Mouse (Mus musculus) embryonic facial prominence, embryonic 11.5 days (tissue): ENCODE results near the gene 1810062G17Rik. TPM values are rescaled to one million over a fixed set of nuclear protein-coding genes. Genes with fewer than 3 reads are reported as not detected.
A peak's percentile ranks its signal among the peaks of the same experiment; 100 is the strongest.

Experiments used
- ATAC-seq: fragments of 200-750 bp; cut with Nextera tagmentation; replicated peaks from 2 replicates; pipeline ENCODE4 v1.8.0; 2017; ENCODE audit warnings: low read depth; ENCODE audit not compliant: insufficient number of reproducible peaks, low FRiP score, low TSS enrichment
- DNase-seq: peaks from one replicate; pipeline ENCODE4 v3.0.0-alpha.2; 2015; ENCODE audit warnings: low spot score
- H3K27ac ChIP-seq: fragments of 300-500 bp; sonication (generic); replicated peaks from 2 replicates; pipeline ENCODE4 v1.5.1; 2014; ENCODE audit warnings: mild to moderate bottlenecking, low read depth, low read length, control low read depth
- H3K27me3 ChIP-seq: fragments of 300-500 bp; sonication (generic); 2 replicates; pipeline ENCODE4 v1.6.1; 2014; ENCODE audit warnings: mild to moderate bottlenecking, low read length, moderate library complexity, mixed read lengths; ENCODE audit not compliant: control insufficient read depth, insufficient read depth
- H3K36me3 ChIP-seq: fragments of 300-500 bp; sonication (generic); replicated peaks from 2 replicates; pipeline ENCODE4 v1.6.1; 2014; ENCODE audit warnings: low read depth, mild to moderate bottlenecking, low read length, moderate library complexity, mixed read lengths; ENCODE audit not compliant: control insufficient read depth, insufficient read depth
- H3K4me1 ChIP-seq: fragments of 300-500 bp; sonication (generic); 2 replicates; pipeline ENCODE4 v1.6.1; 2014; ENCODE audit warnings: low read length, mixed read lengths; ENCODE audit not compliant: control insufficient read depth, insufficient read depth
- H3K4me2 ChIP-seq: fragments of 300-500 bp; sonication (generic); 2 replicates; pipeline ENCODE4 v1.6.1; 2014; ENCODE audit warnings: low read depth, mild to moderate bottlenecking, control low read depth, low read length, moderate library complexity
- H3K4me3 ChIP-seq: fragments of 300-500 bp; sonication (generic); 2 replicates; pipeline ENCODE4 v1.5.1; 2014; ENCODE audit warnings: low read depth, low read length, control low read depth
- H3K9ac ChIP-seq: fragments of 300-500 bp; sonication (generic); replicated peaks from 2 replicates; pipeline ENCODE4 v1.6.1; 2014; ENCODE audit warnings: mild to moderate bottlenecking, control low read depth, low read length
- H3K9me3 ChIP-seq: fragments of 300-500 bp; sonication (generic); replicated peaks from 2 replicates; pipeline ENCODE4 v1.6.1; 2016; ENCODE audit warnings: mild to moderate bottlenecking, low read length, inconsistent platforms, mixed read lengths; ENCODE audit not compliant: control insufficient read depth
- WGBS: fragments of 180-500 bp; shearing (Covaris S2); extraction: QIAGEN DNeasy Blood & Tissue Kit; methylation state at CpG from one replicate; pipeline ENCODE4 v1.1.7; 2014; 5-methylcytosine and 5-hydroxymethylcytosine counted together
- polyA plus RNA-seq: library from polyadenylated mRNA; unstranded; fragments of >200 nt; fragmentation: Nextera tagmentation; extraction: Ambion mirVana; gene quantifications from 2 replicates; pipeline ENCODE4 v1.2.1, GENCODE M21; 2014

Gene 1810062G17Rik
- polyA plus RNA-seq, 1 experiment from 2014 or later = 0.39 TPM

DNA sequence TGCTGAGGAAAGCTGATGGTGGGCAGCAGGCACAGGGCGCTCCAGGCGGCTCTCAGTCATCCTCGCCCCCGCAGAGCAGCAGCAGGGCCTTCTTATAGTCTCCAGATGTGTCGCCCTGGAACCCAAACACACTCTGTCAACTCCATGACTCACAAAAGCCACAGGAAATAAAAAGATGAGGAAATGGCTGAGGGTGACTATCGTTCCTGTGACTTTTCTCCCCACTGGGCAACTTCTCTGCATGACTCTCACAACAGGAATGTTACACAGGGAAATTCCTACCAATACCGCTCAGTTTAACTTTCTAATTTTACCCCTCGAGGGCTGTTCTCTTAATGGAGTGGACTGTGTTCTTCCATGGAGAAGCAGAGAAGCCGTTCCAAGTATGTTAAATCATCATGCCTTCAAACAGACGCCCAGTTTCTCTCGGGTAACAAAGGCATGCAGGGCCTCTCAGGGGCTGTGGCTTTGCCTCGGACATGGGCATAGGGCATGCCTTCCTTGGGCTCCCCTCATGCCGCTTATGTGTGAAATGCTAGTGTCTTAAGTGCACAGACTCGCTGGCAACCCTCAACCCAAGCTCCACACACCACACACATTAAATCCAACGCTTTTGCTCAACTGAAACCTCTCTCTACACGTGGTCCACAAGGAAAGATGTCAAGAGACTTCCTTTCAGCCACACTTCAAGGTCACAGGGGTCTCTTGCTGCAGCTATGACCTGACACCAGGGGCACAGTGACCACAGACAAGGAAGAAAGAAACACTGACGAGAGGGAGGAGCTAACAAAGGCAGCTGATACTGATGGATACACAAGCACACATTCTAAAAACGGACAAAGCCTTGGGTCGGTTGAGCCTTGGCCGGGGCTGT lies 26.2 kb upstream of the 1810062G17Rik start:
- Histone ChIP-seq H3K9me3 (no peaks in the 10 kb centered on the region), H3K9ac (no peak overlapping the region), H3K27me3 (no peaks in the 10 kb centered on the region), H3K36me3 (no peaks in the 10 kb centered on the region), H3K27ac (no peak overlapping the region), H3K4me3 (no peak overlapping the region), H3K4me1 (no peaks in the 10 kb centered on the region), H3K4me2 (no peak overlapping the region)
- WGBS = 36% methylated on average over 20 of the region's 20 CpGs
- DNase-seq (peak; percentile 7), ATAC-seq (no peak)

DNA sequence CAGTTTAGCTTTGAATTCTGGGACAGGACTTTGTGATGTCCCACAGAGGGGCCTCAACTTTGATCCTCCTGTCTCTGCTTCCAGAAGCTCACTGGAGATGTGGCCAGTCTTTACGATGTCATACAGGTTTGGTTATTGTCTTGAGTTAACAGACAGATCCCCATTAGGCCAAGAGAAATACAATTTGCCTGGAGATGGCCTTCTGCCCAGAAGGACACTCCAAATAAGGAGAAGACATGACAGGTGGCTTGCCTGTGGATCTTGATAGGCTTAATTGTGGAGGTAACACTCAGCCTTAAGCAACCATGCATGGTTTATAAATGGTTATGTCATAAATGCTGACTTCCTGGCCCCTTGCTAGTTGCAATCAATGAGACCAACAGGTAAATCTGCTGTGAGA lies 23.2 kb upstream of the 1810062G17Rik start:
- no peaks in the 10 kb centered on the region for H3K27me3 ChIP-seq
- DNase-seq (no peak), ATAC-seq (no peak)
- H3K4me3 ChIP-seq = no peak overlapping the region
- H3K4me2 ChIP-seq = no peak overlapping the region
- H3K4me1 ChIP-seq = no peaks in the 10 kb centered on the region
- H3K9me3 ChIP-seq = no peaks in the 10 kb centered on the region
- WGBS = 96% methylated on average over 1 of the region's 1 CpGs
- H3K27ac ChIP-seq = no peak overlapping the region
- no peak overlapping the region for H3K9ac ChIP-seq
- H3K36me3 ChIP-seq = no peaks in the 10 kb centered on the region

DNA sequence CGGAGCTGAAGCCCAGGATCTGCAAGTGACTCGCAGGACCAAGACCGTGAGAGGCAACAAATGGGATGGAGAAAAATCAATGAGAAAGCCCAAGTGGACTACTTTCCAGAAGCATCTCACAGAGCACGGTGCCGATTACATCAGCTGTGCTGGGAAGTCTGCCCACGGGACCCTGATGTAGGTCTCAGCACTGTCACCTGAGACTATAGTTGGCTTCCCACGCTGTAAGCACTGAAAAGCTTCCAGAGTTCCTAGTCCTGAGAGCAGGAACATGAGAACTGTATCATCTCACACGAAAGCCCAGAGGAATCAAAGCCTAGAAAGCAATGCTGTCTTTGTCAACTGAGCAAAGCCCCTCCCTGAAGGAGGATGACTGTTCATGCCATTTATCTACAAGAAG lies 20.6 kb upstream of the 1810062G17Rik start:
- ATAC-seq (no peak), DNase-seq (no peak)
- H3K4me2 ChIP-seq = no peak overlapping the region
- H3K4me3 ChIP-seq = no peak overlapping the region
- no peaks in the 10 kb centered on the region for H3K36me3 ChIP-seq
- no peak overlapping the region for H3K27ac ChIP-seq
- WGBS = 87% methylated on average over 8 of the region's 8 CpGs
- H3K9ac ChIP-seq = no peak overlapping the region
- H3K4me1 ChIP-seq = no peaks in the 10 kb centered on the region
- no peaks in the 10 kb centered on the region for H3K9me3 ChIP-seq
- H3K27me3 ChIP-seq = no peaks in the 10 kb centered on the region

DNA sequence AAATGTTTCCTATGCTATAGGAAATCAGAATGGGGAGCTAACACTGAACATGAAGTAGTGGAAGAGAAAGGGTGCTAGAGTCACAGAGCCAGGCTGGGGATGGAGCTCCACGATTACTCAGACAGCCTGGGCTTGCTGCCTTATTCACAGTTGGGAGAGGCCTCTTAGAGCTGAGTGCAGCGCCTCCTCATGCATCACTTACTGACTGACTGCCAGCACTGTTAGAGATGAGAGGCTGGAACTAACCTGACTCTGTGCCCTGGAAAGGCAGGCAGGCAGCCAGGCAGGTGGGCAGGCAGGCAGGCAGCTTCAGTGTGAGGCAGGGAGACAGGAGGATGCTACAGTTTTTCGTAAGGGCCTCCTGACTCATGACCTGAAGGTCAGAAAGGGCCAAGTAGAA lies 20.2 kb upstream of the 1810062G17Rik start:
- Histone ChIP-seq H3K27ac (no peak overlapping the region), H3K27me3 (no peaks in the 10 kb centered on the region), H3K9me3 (no peaks in the 10 kb centered on the region), H3K36me3 (no peaks in the 10 kb centered on the region), H3K4me1 (no peaks in the 10 kb centered on the region), H3K9ac (no peak overlapping the region), H3K4me3 (no peak overlapping the region), H3K4me2 (no peak overlapping the region)
- no peak for ATAC-seq
- no peak for DNase-seq
- 81% methylated on average over 3 of the region's 3 CpGs for WGBS

DNA sequence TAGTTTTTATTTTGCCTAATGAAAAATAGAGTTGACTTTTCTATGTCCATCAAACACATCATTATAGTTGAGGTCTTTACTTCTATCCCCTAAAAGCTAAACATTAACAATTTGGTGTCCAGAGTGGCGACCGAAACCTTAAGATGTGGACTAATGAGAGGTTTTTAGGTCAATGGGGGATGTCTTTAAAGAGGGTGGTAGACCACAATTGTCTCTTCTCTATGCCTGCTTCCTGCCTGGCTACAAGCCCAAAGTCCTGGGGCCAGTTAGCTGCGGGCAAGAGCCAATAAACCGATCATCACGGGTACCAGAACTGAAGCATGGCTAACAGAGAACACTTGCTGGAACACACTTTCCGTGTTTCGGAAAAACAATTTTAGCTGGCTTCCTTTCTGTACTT lies 15.0 kb upstream of the 1810062G17Rik start:
- 90% methylated on average over 7 of the region's 7 CpGs for WGBS
- no peak for DNase-seq
- Histone ChIP-seq H3K4me2 (no peak overlapping the region), H3K27ac (no peak overlapping the region), H3K4me3 (no peak overlapping the region), H3K27me3 (no peaks in the 10 kb centered on the region), H3K9me3 (no peaks in the 10 kb centered on the region), H3K9ac (no peak overlapping the region), H3K36me3 (no peaks in the 10 kb centered on the region), H3K4me1 (no peaks in the 10 kb centered on the region)
- no peak for ATAC-seq

DNA sequence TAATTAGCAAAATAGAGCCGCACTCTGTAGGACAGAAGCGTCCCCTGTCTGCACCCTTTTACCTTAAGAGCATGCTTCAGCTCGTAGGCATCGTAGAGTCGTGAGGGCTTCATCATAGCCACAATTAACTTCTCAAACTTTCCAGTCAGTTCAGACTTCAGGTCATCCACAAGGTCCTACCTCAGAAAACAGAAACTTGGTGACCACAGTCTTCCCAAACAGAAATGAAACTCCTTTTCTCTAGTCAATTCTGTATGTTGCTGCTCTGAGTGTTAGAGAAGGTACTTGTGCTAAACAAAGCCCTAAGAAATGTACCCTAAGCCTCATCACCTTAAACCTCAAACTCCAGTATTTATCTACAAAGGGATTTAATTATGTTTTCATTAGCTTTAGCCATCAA lies 13.9 kb upstream of the 1810062G17Rik start:
- no peak overlapping the region for H3K4me2 ChIP-seq
- H3K27ac ChIP-seq = no peak overlapping the region
- no peaks in the 10 kb centered on the region for H3K4me1 ChIP-seq
- no peaks in the 10 kb centered on the region for H3K36me3 ChIP-seq
- ATAC-seq = no peak
- DNase-seq = no peak
- H3K9me3 ChIP-seq = no peaks in the 10 kb centered on the region
- no peaks in the 10 kb centered on the region for H3K27me3 ChIP-seq
- no peak overlapping the region for H3K9ac ChIP-seq
- WGBS = 75% methylated on average over 5 of the region's 5 CpGs
- no peak overlapping the region for H3K4me3 ChIP-seq

DNA sequence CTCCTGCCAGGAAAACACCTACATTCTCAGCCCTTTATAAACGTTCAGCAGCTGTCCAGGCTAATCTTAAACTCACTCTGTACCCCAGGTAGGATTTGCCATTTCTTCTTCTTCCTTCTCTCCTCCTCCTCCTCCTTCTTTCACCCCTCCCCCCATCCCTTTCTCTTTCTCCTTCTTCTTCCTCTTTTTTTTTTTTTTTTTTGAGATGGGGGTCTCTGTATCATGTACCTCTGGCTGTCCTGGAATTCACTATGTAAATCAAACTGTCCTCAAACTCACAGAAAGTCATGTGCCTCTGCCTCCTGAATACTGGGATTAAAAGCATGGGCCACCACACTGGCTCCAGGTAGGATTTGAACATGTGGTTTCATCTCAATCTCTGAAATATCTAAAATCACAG lies 13.4 kb upstream of the 1810062G17Rik start:
- Histone ChIP-seq H3K36me3 (no peaks in the 10 kb centered on the region), H3K9me3 (no peaks in the 10 kb centered on the region), H3K9ac (no peak overlapping the region), H3K27ac (no peak overlapping the region), H3K4me3 (no peak overlapping the region), H3K4me1 (no peaks in the 10 kb centered on the region), H3K4me2 (no peak overlapping the region), H3K27me3 (no peaks in the 10 kb centered on the region)
- no peak for DNase-seq
- ATAC-seq = no peak
- WGBS = 41% methylated on average over 1 of the region's 1 CpGs

DNA sequence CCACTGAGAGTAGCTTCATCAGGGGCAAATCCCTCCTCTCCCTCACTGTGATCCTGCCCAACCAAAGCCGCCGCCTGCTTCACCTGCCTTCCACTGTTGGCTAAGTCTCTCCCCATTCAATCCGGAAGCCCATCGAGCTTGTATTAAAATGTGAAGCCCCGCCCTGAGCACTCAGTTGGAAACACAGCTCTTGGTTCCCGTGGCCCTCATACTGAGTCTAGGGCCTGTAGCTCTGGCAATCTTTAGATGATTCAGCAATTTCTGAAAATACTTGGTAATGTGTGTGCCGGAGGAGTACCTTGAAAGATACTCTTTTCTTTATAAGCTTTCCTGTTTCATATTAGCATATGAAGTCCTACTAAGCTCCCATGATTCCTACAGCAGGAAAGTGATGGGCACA lies 10.2 kb upstream of the 1810062G17Rik start:
- H3K9ac ChIP-seq = no peak overlapping the region
- 64% methylated on average over 7 of the region's 7 CpGs for WGBS
- DNase-seq (no peak), ATAC-seq (no peak)
- H3K4me2 ChIP-seq = no peak overlapping the region
- no peaks in the 10 kb centered on the region for H3K9me3 ChIP-seq
- no peaks in the 10 kb centered on the region for H3K4me1 ChIP-seq
- no peak overlapping the region for H3K27ac ChIP-seq
- no peak overlapping the region for H3K4me3 ChIP-seq
- H3K27me3 ChIP-seq = no peaks in the 10 kb centered on the region
- no peaks in the 10 kb centered on the region for H3K36me3 ChIP-seq
